Mouse (Mus musculus): ENCODE data around the gene Ublcp1. TPM values are rescaled to one million over a fixed set of nuclear protein-coding genes. Genes with fewer than 3 reads are reported as not detected.

Ublcp1 gene
- total and polyA plus RNA-seq, 2 experiments: 6.2 to 35.0 TPM

DNA sequence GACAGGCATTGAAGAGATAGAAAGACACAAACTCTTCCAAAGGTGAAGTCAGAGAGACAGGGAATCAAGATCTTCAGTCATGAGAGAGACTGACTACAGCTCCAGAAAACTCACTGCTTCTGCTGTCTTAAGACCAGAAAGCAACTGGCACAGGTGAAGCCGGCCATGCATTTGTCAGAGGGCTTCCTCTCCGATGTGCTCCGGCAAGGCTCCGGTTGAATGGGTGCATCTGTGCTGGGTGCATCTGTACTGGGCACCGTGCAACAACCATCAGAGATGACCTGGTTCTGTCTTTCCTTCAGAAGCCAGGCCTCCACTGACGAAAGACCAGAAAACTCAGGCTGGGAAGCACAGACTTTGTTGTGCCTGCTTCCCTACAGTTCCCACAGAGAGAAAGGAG is 9.9 kb upstream of the Ublcp1 start:
- DNase-seq (ENCODE audit: extremely low read depth, low read depth, low spot score): no peak
- TF ChIP-seq CTCF (IDR thresholded peaks at IDR 0.05; ENCODE audit: low read depth, low read length): no peak
- TF ChIP-seq POLR2A (IDR thresholded peaks at IDR 0.05; ENCODE audit: extremely low read depth, insufficient read depth, low read length): no peak
- no peak overlapping the region for H3K4me3 ChIP-seq (ENCODE audit: insufficient read depth, low read depth, low read length)
- H3K27me3 ChIP-seq (ENCODE audit: control insufficient read depth, insufficient read depth, low read length): peaks cover 35% of the 10 kb centered on the region
- WGBS: 96% methylated on average over 6 of the region's 6 CpGs
- H3K4me1 ChIP-seq (ENCODE audit: control insufficient read depth, insufficient read depth, low read length): peaks cover 1% of the 10 kb centered on the region; the same call in 1 of the 2 replicates
- H3K27ac ChIP-seq (replicated peaks; ENCODE audit: insufficient read depth, low read depth, low read length): no peak overlapping the region
- no peaks in the 10 kb centered on the region for H3K36me3 ChIP-seq (ENCODE audit: control insufficient read depth, insufficient read depth, low read length)
- no peaks in the 10 kb centered on the region for H3K79me2 ChIP-seq (ENCODE audit: control insufficient read depth, insufficient read depth, low read length)
- H3K9ac ChIP-seq (ENCODE audit: low read depth, low read length): no peak overlapping the region

GRCm38 (mm10) chr11:44478382-44478781 is 8.1 kb upstream of the Ublcp1 start:
- H3K79me2 ChIP-seq (ENCODE audit: control insufficient read depth, insufficient read depth, low read length): no peaks in the 10 kb centered on the region
- H3K27ac ChIP-seq (replicated peaks; ENCODE audit: insufficient read depth, low read depth, low read length): no peak overlapping the region
- H3K4me3 ChIP-seq (ENCODE audit: insufficient read depth, low read depth, low read length): no peak overlapping the region
- H3K4me1 ChIP-seq (ENCODE audit: control insufficient read depth, insufficient read depth, low read length): no peaks in the 10 kb centered on the region
- 95% methylated on average over 4 of the region's 4 CpGs for WGBS
- H3K36me3 ChIP-seq (ENCODE audit: control insufficient read depth, insufficient read depth, low read length): no peaks in the 10 kb centered on the region
- H3K27me3 ChIP-seq (ENCODE audit: control insufficient read depth, insufficient read depth, low read length): peaks cover 30% of the 10 kb centered on the region
- TF ChIP-seq POLR2A (IDR thresholded peaks at IDR 0.05; ENCODE audit: extremely low read depth, insufficient read depth, low read length): no peak
- no peak for TF ChIP-seq CTCF (IDR thresholded peaks at IDR 0.05; ENCODE audit: low read depth, low read length)
- H3K9ac ChIP-seq (ENCODE audit: low read depth, low read length): no peak overlapping the region
- DNase-seq (ENCODE audit: extremely low read depth, low read depth, low spot score): peak; percentile 15

DNA sequence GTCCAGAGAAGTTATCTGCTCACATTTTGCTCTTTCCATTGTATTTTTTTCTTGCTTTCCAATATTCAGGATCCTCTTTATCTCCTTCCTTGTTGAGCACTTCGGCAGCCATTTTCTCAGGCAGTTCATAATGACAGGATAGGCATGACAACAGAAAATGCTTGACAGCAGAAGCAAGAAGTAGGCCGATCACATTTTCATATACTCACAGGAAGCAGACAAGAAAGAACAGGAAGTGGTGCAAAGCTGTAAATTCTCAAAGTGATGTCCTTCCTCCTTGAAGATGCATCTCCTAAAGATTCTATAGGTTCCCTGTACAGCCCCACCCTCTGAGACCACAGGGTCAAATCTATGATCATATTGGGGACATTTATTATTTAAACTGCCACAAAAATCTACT is 6.1 kb upstream of the Ublcp1 start:
- Histone ChIP-seq H3K79me2 (ENCODE audit: control insufficient read depth, insufficient read depth, low read length) (no peaks in the 10 kb centered on the region), H3K27me3 (ENCODE audit: control insufficient read depth, insufficient read depth, low read length) (peaks cover 22% of the 10 kb centered on the region; the same call in 1 of the 2 replicates), H3K36me3 (ENCODE audit: control insufficient read depth, insufficient read depth, low read length) (no peaks in the 10 kb centered on the region), H3K4me3 (ENCODE audit: insufficient read depth, low read depth, low read length) (no peak overlapping the region), H3K27ac (replicated peaks; ENCODE audit: insufficient read depth, low read depth, low read length) (no peak overlapping the region), H3K9ac (ENCODE audit: low read depth, low read length) (no peak overlapping the region), H3K4me1 (ENCODE audit: control insufficient read depth, insufficient read depth, low read length) (0 out of 2 replicates have a peak, but pooled peaks cover 2% of the 10 kb centered on the region)
- DNase-seq (ENCODE audit: extremely low read depth, low read depth, low spot score): no peak
- TF ChIP-seq CTCF (IDR thresholded peaks at IDR 0.05; ENCODE audit: low read depth, low read length) (no peak), POLR2A (IDR thresholded peaks at IDR 0.05; ENCODE audit: extremely low read depth, insufficient read depth, low read length) (no peak)
- WGBS: 71% methylated on average over 2 of the region's 2 CpGs

DNA sequence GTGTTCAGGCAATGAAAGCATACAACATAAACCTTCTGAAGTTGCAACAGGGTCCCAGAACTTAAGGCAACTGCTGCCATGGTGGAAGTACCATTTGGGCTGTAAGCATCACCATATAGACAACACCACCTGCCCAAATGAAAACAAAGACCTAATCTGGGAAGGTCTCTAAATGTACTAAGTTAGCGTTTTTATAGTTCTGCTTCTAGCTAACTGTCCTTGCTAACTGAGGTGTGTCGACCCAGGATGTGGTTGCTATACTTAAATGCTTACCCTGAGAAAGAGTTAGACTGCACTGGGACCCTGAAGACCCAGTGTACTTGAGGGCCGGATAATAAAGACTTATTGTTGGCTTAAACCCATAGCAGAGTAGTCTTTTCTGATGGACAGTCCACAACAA is 5.2 kb upstream of the Ublcp1 start:
- Histone ChIP-seq H3K27ac (replicated peaks; ENCODE audit: insufficient read depth, low read depth, low read length) (no peak overlapping the region), H3K9ac (ENCODE audit: low read depth, low read length) (no peak overlapping the region), H3K27me3 (ENCODE audit: control insufficient read depth, insufficient read depth, low read length) (peaks cover 22% of the 10 kb centered on the region; the same call in 1 of the 2 replicates), H3K36me3 (ENCODE audit: control insufficient read depth, insufficient read depth, low read length) (no peaks in the 10 kb centered on the region), H3K79me2 (ENCODE audit: control insufficient read depth, insufficient read depth, low read length) (no peaks in the 10 kb centered on the region), H3K4me3 (ENCODE audit: insufficient read depth, low read depth, low read length) (no peak overlapping the region), H3K4me1 (ENCODE audit: control insufficient read depth, insufficient read depth, low read length) (peaks cover 6% of the 10 kb centered on the region)
- DNase-seq (ENCODE audit: extremely low read depth, low read depth, low spot score): no peak
- WGBS: 79% methylated on average over 3 of the region's 3 CpGs
- no peak for TF ChIP-seq CTCF (IDR thresholded peaks at IDR 0.05; ENCODE audit: low read depth, low read length)
- no peak for TF ChIP-seq POLR2A (IDR thresholded peaks at IDR 0.05; ENCODE audit: extremely low read depth, insufficient read depth, low read length)

GRCm38 (mm10) chr11:44471337-44471995 is 1.2 kb upstream of the Ublcp1 start:
- DNase-seq (ENCODE audit: extremely low read depth, low read depth, low spot score): no peak
- Histone ChIP-seq H3K4me3 (ENCODE audit: insufficient read depth, low read depth, low read length) (peak overlapping the region; percentile 89), H3K4me1 (ENCODE audit: control insufficient read depth, insufficient read depth, low read length) (peaks cover 11% of the 10 kb centered on the region), H3K27ac (replicated peaks; ENCODE audit: insufficient read depth, low read depth, low read length) (peak overlapping the region; percentile 94), H3K79me2 (ENCODE audit: control insufficient read depth, insufficient read depth, low read length) (no peaks in the 10 kb centered on the region), H3K36me3 (ENCODE audit: control insufficient read depth, insufficient read depth, low read length) (no peaks in the 10 kb centered on the region), H3K27me3 (ENCODE audit: control insufficient read depth, insufficient read depth, low read length) (0 out of 2 replicates have a peak, but pooled peaks cover 3% of the 10 kb centered on the region), H3K9ac (ENCODE audit: low read depth, low read length) (peak overlapping the region; percentile 57; the same call in 1 of the 2 replicates)
- TF ChIP-seq POLR2A (IDR thresholded peaks at IDR 0.05; ENCODE audit: extremely low read depth, insufficient read depth, low read length) (no peak), CTCF (IDR thresholded peaks at IDR 0.05; ENCODE audit: low read depth, low read length) (no peak)
- WGBS: 20% methylated on average over 4 of the region's 4 CpGs
